Mouse (Mus musculus) liver, embryonic 15.5 days (tissue): ENCODE data around the gene Olfr1014. TPM values are rescaled to one million over a fixed set of nuclear protein-coding genes. Genes with fewer than 3 reads are reported as not detected.

Source experiments
- ATAC-seq: fragments of 200-750 bp; cut with Nextera tagmentation; 2 replicates; pipeline ENCODE4 v1.8.0; 2017; ENCODE audit warnings: moderate number of reproducible peaks, mild to moderate bottlenecking, moderate library complexity; ENCODE audit not compliant: insufficient read depth
- H3K27ac ChIP-seq: fragments of 300-500 bp; sonication (generic); replicated peaks from 2 replicates; pipeline ENCODE4 v1.5.1; 2015; ENCODE audit warnings: mild to moderate bottlenecking, inconsistent platforms
- H3K27me3 ChIP-seq: fragments of 300-500 bp; sonication (generic); 2 replicates; pipeline ENCODE4 v1.6.1; 2015; ENCODE audit warnings: mild to moderate bottlenecking, inconsistent platforms
- H3K36me3 ChIP-seq: fragments of 300-500 bp; sonication (generic); replicated peaks from 2 replicates; pipeline ENCODE4 v1.6.1; 2015; ENCODE audit warnings: moderate library complexity, mild to moderate bottlenecking, inconsistent platforms
- H3K4me1 ChIP-seq: fragments of 300-500 bp; sonication (generic); replicated peaks from 2 replicates; pipeline ENCODE4 v1.6.1; 2015; ENCODE audit warnings: inconsistent platforms
- H3K4me2 ChIP-seq: fragments of 300-500 bp; sonication (generic); 2 replicates; pipeline ENCODE4 v1.6.1; 2015; ENCODE audit warnings: moderate library complexity, mild to moderate bottlenecking, inconsistent platforms
- H3K4me3 ChIP-seq: fragments of 300-500 bp; sonication (generic); replicated peaks from 2 replicates; pipeline ENCODE4 v1.5.1; 2015; ENCODE audit warnings: mild to moderate bottlenecking, inconsistent platforms
- H3K9ac ChIP-seq: fragments of 300-500 bp; sonication (generic); 2 replicates; pipeline ENCODE4 v1.6.1; 2015; ENCODE audit warnings: moderate library complexity, mild to moderate bottlenecking, inconsistent platforms
- H3K9me3 ChIP-seq: fragments of 300-500 bp; sonication (generic); replicated peaks from 2 replicates; pipeline ENCODE4 v1.6.1; 2016; ENCODE audit warnings: inconsistent platforms
- WGBS: fragments of 180-500 bp; shearing (Covaris S2); methylation state at CpG from one replicate; pipeline ENCODE4 v1.1.7; 2015; ENCODE audit warnings: mixed read lengths; ENCODE audit not compliant: insufficient replicate concordance; 5-methylcytosine and 5-hydroxymethylcytosine counted together
- polyA plus RNA-seq: library from polyadenylated mRNA; unstranded; fragments of >200 nt; fragmentation: Nextera tagmentation; extraction: Ambion mirVana; gene quantifications from 2 replicates; pipeline ENCODE4 v1.2.1, GENCODE M21; 2015

Olfr1014 gene
- polyA plus RNA-seq, result not detected in 2 replicates

DNA sequence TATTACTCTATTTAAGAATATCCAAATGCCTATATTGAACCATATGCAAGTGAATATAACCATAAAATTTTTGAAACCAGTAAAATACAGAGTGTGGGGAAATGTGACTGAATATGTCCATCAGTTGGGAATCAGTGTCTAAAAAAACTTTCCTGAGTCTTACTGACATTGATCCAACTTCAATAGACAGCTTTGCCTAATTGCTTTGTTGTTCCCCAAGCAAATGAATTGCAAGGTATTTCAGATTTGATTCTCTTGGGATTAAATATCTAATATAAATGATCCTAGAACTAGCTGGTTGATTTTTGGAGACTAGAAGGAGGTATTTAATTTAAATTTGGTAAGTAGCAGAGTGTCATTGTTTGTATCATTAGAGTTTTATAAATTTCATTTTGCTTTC, at the start of gene Olfr1014:
Gene Olfr1014 (plus strand): TSS at position 301 of the 400 bp plus-strand sequence.
- ATAC-seq, result no peak
- no peak within 1 kb of the TSS for H3K27ac ChIP-seq
- H3K4me1 ChIP-seq, result no peaks in the 10 kb centered on the region
- no peaks in the 10 kb centered on the region; the same call in 1 of the 2 replicates for H3K9me3 ChIP-seq
- H3K36me3 ChIP-seq, result no peaks in the 10 kb centered on the region
- no peak within 1 kb of the TSS for H3K9ac ChIP-seq
- H3K27me3 ChIP-seq, result no peaks in the 10 kb centered on the region
- no peak within 1 kb of the TSS for H3K4me2 ChIP-seq
- H3K4me3 ChIP-seq, result no peak within 1 kb of the TSS

DNA sequence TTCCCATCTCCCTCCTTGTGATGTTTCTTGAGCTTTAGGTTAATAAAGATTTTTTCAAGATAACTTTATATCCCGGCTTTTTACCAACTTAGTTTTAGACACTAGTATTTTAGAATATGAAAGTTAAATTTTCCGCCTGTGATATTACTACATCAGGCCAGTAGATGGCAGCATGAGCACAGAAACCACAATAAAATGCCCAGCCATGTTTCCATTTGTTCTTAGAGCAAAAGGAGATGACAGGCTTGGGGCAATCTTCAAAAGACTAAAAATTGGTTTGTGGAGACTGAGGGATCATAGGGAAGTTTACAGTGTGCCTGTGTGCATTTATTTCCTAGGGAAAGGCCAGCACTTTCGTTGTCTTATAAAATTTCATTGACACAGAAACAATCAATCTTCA, 46.7 kb upstream of the Olfr1014 start:
- WGBS, result 12% methylated on average over 3 of the region's 3 CpGs
- no peaks in the 10 kb centered on the region for H3K36me3 ChIP-seq
- H3K4me2 ChIP-seq, result no peak overlapping the region
- H3K27me3 ChIP-seq, result no peaks in the 10 kb centered on the region
- no peaks in the 10 kb centered on the region for H3K9me3 ChIP-seq
- no peak overlapping the region for H3K27ac ChIP-seq
- H3K4me3 ChIP-seq, result no peak overlapping the region
- no peak overlapping the region for H3K9ac ChIP-seq
- H3K4me1 ChIP-seq, result no peaks in the 10 kb centered on the region
- no peak for ATAC-seq

DNA sequence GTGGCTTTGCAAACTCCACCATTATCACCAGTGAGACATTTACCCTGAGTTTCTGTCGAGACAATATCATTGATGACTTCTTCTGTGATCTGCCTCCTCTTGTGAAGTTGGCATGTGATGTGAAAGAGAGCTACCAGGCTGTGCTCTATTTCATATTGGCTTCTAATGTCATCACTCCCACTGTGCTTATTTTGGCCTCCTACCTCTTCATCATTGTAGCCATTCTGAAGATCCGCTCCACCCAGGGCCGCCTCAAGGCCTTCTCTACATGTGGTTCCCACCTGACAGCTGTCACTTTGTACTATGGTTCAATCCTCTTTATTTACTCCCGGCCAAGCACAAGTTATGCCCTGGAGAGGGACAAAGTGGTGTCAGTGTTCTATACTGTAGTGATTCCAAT, 18.7 kb upstream of the Olfr1014 start:
- Histone ChIP-seq H3K27me3 (no peaks in the 10 kb centered on the region), H3K9me3 (no peaks in the 10 kb centered on the region), H3K4me1 (no peaks in the 10 kb centered on the region), H3K36me3 (no peaks in the 10 kb centered on the region), H3K9ac (no peak overlapping the region), H3K4me3 (no peak overlapping the region), H3K27ac (no peak overlapping the region), H3K4me2 (no peak overlapping the region)
- 60% methylated on average over 4 of the region's 4 CpGs for WGBS
- no peak for ATAC-seq

DNA sequence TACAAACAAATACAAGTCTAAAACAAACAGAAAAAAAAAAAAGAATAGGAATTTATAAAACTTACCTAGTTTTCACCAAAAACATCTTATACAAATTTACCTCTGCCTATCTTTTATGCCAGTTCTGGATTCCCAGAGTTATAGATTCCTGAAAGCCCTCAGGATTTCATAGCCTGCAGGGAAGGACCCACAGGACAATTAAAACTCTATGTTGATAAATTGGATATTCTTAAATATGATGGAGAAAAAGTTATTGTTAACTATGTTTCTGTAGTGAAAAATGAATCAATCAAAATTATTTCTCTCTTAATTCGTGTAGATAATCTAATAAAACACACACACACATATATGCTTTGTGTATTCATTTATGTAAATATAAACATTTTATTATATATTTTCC, 9.8 kb upstream of the Olfr1014 start, which contains the start of gene Olfr1012:
Gene Olfr1012 (minus strand): TSS at position 101 of the 400 bp plus-strand sequence.
- Histone ChIP-seq H3K9me3 (no peaks in the 10 kb centered on the region), H3K27me3 (no peaks in the 10 kb centered on the region), H3K36me3 (no peaks in the 10 kb centered on the region), H3K4me1 (no peaks in the 10 kb centered on the region), H3K4me3 (no peak within 1 kb of the TSS), H3K27ac (no peak within 1 kb of the TSS), H3K4me2 (no peak within 1 kb of the TSS), H3K9ac (no peak within 1 kb of the TSS)
- no peak for ATAC-seq
- WGBS, result 43% methylated on average over 1 of the region's 1 CpGs

DNA sequence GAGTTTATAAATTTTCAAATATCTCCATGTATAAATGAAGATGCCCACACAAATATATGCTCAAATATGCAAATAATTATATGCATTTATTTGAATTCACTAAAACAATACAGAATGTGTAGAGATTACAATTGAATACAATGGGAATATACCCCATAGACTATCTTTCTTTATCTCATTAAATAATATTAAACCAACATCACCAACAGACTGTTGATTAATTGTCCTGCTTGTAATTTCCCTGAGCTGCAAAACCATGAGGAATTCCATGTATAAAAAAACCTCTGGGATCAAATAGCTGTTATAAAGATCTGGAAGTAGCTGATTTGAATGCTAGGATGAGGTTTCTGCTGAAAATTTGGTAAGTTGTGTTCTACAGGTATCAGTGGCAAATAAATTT, 5.7 kb upstream of the Olfr1014 start, which contains the start of gene Olfr1013:
Gene Olfr1013 (plus strand): TSS at position 301 of the 400 bp plus-strand sequence.
- no peak within 1 kb of the TSS for H3K27ac ChIP-seq
- no peak within 1 kb of the TSS for H3K4me2 ChIP-seq
- no peaks in the 10 kb centered on the region for H3K4me1 ChIP-seq
- no peak within 1 kb of the TSS for H3K4me3 ChIP-seq
- no peak within 1 kb of the TSS for H3K9ac ChIP-seq
- no peaks in the 10 kb centered on the region; the same call in 1 of the 2 replicates for H3K9me3 ChIP-seq
- no peaks in the 10 kb centered on the region for H3K27me3 ChIP-seq
- no peaks in the 10 kb centered on the region for H3K36me3 ChIP-seq
- ATAC-seq, result no peak

DNA sequence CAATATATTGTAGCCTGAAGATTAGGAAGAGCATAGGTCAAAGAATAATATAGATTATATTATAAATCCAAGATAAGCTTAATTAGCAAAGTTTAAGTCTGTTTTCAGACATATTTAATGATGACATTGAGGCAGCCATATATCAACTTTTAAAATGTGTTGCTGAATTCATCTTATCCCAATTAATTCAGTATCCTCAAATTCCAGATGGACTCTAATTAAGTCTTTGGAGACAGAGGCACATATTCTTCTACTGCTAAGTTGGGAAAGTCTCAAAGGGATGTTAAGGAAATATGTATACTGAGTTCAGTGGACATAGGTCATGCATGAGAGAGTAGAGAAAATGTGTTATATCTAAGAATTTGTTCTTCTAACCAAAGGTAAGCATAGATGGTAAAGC, 9.2 kb downstream of the Olfr1014 start, which contains the start of gene Olfr1015:
Gene Olfr1015 (plus strand): TSS at position 301 of the 400 bp plus-strand sequence.
- Histone ChIP-seq H3K4me1 (no peaks in the 10 kb centered on the region), H3K4me3 (no peak within 1 kb of the TSS), H3K36me3 (no peaks in the 10 kb centered on the region), H3K27ac (no peak within 1 kb of the TSS), H3K27me3 (no peaks in the 10 kb centered on the region), H3K9me3 (no peaks in the 10 kb centered on the region), H3K4me2 (no peak within 1 kb of the TSS), H3K9ac (no peak within 1 kb of the TSS)
- no peak for ATAC-seq

DNA sequence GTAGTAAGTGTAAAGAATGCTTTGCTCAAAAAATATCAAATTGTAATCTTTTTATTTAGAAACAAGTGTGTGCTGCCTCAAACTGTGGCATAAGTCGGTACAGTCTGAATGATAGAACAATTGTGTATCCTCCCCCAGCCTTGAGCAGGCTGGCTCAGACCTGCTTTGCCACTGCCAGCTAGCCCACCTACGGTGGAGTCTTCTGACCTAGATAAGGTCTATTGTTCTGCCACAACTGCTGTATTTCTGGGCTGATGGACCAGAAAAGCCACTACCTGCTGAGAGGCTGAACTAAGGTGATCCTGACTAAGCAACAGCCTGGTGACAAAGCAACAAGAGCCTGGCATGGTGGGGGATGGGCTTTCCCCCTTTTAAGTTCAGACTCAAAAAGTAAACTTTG, 19.8 kb downstream of the Olfr1014 start:
- Histone ChIP-seq H3K27ac (no peak overlapping the region), H3K27me3 (no peaks in the 10 kb centered on the region), H3K36me3 (no peaks in the 10 kb centered on the region), H3K4me2 (no peak overlapping the region), H3K9ac (no peak overlapping the region), H3K4me1 (no peaks in the 10 kb centered on the region), H3K4me3 (no peak overlapping the region), H3K9me3 (no peaks in the 10 kb centered on the region)
- 48% methylated on average over 2 of the region's 2 CpGs for WGBS
- ATAC-seq, result no peak

DNA sequence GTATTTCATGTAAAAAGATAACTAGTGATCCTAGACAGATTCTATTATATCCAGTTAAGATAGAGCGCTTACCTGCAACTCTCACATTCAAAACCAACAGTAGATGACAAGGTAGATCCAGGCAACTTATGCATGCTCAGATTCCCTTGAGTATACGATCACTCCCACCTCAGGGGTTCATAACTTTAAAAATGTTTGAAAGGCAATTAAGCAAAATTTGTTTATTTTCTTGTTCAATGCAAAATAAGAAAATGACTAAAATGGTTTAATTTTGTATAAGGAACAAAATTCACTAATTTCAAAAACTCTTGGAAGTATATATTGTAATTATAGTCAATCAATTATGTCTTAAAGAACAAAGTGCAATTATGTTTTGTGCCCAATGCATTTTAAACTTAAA, 29.9 kb downstream of the Olfr1014 start, which contains the start of gene Olfr1016:
Gene Olfr1016 (minus strand): TSS at position 101 of the 400 bp plus-strand sequence.
- ATAC-seq, result no peak
- Histone ChIP-seq H3K4me3 (no peak within 1 kb of the TSS), H3K4me1 (no peaks in the 10 kb centered on the region), H3K27me3 (no peaks in the 10 kb centered on the region), H3K36me3 (no peaks in the 10 kb centered on the region), H3K9ac (no peak within 1 kb of the TSS), H3K27ac (no peak within 1 kb of the TSS), H3K9me3 (no peaks in the 10 kb centered on the region), H3K4me2 (no peak within 1 kb of the TSS)
- WGBS, result 58% methylated on average over 2 of the region's 2 CpGs

DNA sequence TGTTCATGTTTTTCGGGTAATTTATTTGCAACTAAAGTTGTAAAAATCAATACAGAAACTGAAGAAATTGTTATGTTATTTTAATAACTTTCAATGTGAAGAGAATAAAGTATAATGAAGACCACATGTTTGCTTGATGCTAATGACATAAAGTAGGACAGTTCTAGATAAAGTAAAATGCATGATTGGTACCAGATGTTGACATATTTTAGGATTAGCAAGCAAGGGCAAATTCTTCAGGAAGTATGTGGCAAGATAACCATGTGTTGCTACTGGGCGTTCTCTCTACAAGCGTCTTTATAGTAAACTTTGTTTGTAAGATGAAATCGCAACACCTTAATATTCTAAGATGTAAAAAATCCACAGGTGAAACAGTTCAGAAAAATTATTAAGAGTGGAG, 32.0 kb downstream of the Olfr1014 start:
- Histone ChIP-seq H3K9ac (no peak overlapping the region), H3K4me2 (no peak overlapping the region), H3K9me3 (no peaks in the 10 kb centered on the region), H3K36me3 (no peaks in the 10 kb centered on the region), H3K27me3 (no peaks in the 10 kb centered on the region), H3K27ac (no peak overlapping the region), H3K4me3 (no peak overlapping the region), H3K4me1 (no peaks in the 10 kb centered on the region)
- WGBS, result 65% methylated on average over 4 of the region's 4 CpGs
- ATAC-seq, result no peak

DNA sequence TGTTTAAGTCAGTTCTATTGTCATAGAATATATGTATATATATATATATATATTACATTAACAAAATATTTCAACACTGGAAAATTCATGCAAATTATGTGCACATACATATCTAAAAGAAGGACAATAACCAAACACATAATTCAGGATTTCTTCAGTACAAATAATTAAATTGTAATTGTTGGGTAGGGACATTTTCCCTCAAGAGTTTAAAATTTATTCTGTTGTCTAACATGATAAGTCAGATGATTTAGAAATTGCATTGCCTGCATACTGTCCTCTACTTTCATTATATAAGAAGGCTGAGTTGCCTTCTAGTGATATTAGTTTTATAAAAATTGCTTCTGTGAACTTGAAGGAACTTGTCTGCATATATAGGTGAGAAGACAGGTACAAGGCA, 45.7 kb downstream of the Olfr1014 start, which contains the start of gene Olfr1018:
Gene Olfr1018 (plus strand): TSS at position 301 of the 400 bp plus-strand sequence.
- Histone ChIP-seq H3K4me3 (no peak within 1 kb of the TSS), H3K4me2 (no peak within 1 kb of the TSS), H3K27ac (no peak within 1 kb of the TSS), H3K9ac (no peak within 1 kb of the TSS), H3K9me3 (no peaks in the 10 kb centered on the region), H3K27me3 (no peaks in the 10 kb centered on the region), H3K4me1 (no peaks in the 10 kb centered on the region), H3K36me3 (no peaks in the 10 kb centered on the region)
- ATAC-seq, result no peak
